Mouse (Mus musculus) cerebellum, adult 11-12 months (tissue): ENCODE results near the gene Meiob.

ENCODE experiments used
- DNase-seq: peaks from one replicate; pipeline ENCODE4 v3.0.0; 2022

Meiob gene

DNA sequence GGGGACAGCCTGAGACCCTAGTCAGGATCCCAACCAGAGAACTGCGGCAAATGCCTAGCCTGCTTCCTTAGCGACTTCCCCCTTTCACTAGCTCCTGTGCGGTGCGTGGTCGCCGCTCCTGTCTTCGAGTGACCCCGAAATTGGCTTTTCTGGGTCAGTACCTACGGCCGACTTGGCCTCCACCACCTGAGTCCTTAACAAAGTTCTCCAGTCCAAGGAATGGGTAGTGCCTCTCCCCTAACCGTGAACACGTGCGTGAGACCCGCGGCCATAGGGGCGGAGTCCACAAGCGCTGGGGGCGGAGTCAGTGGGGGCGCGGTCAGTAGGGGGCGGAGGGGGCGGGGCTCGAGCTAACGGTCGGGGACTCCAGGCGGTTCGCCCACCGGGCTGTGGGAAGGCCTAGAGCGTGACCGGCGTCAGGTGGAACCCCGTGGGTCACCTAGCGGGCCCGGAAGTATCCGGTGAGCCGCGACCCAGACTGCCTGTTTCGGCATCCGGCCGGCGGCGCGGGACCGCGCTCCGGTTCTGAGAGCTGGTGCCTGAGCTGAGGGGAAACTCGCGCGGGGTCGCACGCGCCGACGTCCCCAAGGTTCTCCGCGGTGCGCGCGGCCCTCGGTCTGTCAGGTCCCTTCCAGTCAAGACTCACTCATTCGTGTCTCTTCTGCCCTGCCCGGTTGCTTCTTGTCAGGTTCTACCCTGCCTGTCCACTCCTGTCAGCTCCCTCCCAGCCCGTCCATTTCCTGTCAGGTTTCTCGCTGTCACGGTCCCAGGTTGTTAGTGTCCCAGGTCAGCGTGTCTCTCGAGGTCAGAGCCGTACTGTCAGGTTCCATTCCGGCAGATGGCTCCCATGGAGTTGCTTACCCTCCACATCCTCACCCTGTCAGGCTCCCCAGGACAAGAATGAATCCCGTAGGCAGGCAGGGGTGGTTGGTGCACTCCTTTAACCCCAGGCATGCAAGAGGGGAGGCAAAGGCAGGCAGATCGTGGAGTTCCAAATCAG lies at the start of gene Meiob:
Gene Meiob, plus strand, starts transcription at position 338 of the 1,000 bp plus-strand sequence.
- peak; percentile 6 for DNase-seq

DNA sequence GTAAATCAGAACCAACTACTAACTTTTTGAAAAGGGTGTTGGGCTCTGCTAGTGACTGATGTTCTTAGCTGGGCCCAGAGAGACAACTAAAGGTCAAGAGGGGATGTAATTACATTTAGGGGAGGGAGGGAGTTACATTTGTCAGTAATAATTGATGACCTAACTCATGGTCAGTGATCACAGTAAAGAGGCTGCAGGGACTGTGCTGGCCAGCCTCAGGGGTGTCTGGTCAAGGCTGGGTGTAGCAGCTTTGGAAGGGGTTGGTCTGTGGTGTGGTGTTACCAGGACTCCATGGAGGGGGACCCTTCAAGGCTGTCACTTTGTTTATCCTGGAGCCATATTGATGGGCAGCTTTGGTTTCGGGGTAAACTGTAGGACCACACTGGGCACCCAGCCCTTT lies 46.7 kb upstream of the Meiob start:
- no peak for DNase-seq

DNA sequence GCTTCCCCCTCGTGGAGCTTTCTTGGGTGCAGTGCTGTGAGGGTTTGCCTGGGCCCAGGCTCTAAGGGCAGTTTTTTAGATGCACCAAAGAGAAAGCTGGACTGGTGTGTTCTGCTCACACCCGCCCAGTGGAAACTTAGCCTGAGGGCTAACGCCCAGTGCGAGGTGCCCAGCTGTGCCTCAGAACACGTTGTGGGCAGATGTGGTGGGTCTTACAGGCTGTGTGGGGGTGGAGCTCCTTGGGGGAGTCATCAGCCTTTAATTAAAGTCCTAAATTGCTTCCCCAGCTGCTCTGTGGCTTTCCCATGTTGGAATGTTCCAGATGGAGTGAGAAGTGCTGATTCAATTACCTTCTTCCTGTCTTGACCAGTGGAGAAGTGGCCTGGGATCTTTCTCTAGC lies 43.0 kb upstream of the Meiob start:
- DNase-seq = no peak

DNA sequence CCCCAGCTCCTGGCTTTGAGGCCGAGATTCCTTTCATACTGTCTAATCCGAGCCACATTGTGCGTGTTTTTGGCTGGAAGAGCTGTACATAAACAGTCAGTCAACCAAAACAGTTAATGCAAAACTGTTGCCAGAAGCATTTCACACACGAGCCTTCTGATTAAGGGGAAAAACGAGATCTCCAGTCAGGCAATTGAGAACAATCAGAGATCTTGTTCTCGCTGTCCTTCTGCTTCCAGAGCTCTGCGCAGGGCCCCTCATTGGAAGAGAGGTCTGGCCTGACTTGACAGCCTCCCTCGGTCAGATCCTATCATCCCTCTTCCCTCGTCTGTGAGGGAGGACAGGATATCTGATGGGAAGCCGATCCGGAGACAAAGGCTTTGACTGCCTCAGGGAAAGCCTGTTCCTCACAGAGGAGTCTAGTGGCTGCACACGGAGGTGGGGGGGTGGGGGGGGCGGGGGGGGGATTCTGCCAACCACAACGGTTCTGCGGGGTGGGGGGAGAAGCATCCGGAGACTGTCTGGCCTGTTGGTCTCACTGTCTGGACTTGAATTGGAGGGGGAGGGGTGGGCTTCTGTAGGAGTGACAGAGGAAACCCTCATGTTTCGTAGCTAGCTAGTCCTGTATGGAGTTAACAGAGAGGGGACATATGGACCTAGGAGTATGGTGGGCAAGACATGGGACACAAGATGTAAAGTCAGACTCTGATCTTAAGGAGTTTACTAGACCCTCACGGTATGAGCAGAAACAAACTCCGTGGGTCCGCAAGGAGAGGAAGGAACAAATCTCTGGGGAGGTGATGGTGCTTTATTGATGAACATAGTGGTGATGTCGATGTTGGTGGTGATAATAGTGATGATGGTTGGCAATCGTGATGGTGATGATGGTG lies 38.8 kb upstream of the Meiob start:
- DNase-seq = no peak

DNA sequence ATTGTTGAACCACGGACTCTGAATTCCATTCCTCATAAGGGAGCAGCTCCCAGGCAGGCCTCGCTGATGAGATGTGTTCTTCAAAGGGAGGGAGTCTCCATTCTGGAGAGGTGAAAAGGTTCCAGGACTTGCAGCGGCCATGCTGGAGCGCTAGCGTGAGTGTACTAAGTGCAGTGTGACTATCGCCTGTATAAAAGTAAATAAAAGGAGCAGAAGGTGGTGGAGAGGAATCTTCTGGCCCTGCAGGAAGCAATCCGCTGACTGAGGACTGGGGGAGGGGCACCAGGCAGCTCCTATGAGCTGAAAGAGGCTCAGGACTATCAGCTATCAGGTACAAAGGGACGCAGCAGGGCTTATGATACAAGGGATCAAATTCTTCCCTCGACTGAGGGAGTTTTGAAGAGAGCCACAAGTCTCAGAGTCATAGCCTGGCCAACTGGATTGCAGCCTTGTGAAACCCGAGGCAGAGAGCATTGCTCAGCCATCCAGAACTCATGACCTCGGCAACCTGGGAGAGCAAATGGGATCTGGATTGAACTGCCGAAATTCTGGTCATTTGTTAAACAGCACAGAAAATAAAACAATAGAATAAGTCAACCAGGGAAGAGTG lies 37.7 kb upstream of the Meiob start:
- DNase-seq = no peak

DNA sequence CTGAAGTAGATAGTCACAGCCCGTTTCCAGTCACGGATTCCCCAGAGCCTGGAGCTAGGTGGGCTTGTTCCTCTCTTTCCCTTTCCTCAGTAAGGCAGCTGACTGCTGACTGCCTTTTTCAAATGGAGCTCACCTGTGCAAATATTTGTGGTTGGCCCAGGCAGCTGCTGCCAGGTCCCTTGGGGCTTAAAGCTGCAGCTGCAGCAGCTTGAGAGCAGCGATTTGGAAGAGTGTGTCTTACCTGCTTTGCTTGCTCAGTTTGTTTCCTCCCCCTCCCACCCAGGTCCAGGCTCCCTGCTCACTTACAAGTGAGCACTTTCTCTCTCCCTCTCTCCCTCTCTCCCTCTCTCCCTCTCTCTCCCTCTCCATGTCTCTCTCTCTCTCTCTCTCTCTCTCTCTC lies 34.9 kb upstream of the Meiob start:
- DNase-seq = no peak

DNA sequence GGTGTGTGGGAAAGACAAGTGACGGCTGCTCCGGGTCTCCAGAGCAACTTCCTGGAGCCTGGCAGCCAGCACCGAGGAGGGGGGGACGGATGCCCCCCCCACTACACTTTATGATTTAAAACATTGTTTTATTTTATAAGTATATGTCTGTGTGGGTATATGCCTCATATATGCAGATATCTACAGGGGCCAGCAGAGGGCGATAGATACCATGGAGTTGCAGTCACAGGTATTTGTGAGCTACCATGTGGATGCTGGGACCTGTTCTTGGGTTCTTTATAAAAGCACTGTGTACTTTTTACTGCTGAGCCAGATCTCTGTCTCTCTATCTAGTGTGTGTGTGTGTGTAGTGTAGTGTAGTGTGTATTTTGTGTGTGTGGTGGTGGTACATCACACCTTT lies 30.8 kb upstream of the Meiob start:
- no peak for DNase-seq

DNA sequence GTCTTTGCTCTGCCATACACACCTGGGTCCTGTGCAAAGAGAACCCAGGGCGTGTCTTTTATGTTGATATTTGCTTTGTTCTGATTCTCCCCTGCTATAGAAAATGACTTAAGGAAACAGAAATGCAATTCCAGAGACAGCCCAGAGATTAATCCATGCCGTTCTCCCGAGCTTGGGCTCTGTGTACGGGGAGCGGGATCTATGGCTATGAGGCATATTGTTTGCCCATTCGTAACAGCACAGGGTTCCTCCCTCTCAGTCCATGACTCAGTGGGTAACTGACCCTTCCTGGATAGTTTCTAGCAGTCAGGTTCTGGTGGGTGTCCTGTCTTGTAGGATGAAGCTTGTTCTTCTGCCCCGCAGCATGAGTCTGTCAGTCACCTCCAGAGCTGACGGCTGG lies 28.9 kb upstream of the Meiob start:
- DNase-seq = no peak

DNA sequence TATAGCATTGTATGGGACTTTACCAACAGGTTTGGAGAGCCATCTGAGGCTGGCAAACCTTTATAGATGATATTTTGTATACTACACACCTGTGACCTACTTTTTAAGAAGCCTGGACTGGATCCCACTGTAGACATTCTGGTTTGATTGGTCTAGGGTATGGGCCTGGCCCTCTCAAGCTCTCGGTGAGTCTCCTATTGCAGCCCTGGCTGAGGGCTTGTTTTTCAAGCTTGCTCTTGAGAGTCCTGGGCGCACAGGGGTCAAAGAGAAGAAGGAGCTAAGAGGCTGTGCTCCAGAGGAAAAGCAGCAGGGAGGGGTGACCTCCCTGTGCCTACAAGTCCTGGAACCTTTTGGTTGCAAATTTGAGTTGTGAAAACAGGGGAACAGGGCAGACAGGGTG lies 27.0 kb upstream of the Meiob start:
- no peak for DNase-seq

DNA sequence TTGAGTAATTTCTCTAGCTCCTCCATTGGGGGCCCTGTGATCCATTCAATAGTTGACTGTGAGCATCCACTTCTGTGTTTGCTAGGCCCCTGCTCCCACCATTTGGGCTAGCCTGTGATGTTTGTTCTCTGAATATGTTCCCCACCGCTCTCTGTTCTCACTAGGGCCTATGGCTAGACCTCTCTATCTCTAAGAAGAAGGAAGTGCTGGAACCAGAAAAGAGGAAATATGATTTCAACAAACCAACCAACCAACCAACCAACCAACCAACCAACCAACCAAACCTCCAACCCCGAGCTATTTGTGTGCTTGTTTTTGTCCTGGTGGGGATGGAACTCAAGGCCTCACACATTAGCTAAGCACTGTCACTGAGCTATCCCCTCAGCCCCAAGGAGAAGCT lies 23.3 kb upstream of the Meiob start:
- DNase-seq = no peak

DNA sequence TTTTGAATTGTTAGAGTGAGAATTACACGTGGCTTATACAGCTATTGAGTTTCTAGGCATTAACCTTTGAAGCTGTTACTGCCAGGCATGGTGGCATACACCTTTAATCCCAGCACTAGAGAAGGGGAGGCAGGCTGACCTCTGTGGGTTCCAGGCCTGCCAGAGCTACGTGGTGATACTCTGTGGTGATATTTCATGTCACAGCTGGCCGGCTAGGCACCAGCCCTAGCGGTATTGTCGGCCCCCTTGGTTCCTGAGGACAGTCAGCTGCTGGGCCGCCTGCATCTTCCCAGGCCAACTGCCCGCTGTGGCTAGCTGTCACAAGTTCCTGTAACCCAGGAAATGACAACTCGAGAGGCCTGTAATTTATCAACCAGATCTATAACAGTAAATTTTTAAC lies 11.9 kb upstream of the Meiob start:
- no peak for DNase-seq

DNA sequence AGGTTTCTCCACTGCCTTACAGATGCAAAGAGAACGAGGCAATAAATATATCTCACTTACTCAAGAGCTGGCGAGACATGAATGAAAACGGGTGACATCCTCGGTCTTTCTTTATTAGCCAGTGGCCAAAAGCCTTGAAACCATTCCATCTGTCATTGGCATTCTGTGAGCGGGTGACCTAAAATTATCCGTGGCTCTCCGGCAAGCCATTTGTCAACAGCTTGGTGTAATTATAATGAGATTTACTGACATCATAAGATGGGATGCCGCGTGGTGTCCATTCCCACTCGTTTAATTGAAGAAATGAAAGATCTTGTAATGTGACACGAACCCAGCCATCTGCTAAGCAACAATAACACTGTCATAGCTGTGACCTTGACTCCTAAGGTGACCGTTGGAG lies 9.3 kb upstream of the Meiob start:
- DNase-seq = peak; percentile 6

DNA sequence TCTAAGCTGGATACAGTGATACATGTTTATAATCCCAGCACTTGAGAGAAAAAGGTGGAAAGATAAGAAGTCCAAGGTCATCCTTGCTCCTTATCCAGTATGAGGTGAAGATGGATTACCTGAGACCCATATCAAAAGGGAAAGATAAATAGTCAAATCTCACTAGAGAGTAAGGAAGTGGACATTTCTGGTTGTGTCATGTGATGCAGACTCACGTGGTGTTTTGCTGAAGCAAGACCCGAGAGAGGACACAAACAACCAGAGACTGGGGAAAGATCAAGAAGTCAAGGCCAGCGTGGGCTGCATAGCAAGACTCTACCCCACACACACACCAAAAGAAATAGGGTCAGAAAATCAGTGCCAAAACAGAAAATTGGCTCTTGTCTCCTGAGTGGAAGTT lies 7.1 kb upstream of the Meiob start:
- no peak for DNase-seq

DNA sequence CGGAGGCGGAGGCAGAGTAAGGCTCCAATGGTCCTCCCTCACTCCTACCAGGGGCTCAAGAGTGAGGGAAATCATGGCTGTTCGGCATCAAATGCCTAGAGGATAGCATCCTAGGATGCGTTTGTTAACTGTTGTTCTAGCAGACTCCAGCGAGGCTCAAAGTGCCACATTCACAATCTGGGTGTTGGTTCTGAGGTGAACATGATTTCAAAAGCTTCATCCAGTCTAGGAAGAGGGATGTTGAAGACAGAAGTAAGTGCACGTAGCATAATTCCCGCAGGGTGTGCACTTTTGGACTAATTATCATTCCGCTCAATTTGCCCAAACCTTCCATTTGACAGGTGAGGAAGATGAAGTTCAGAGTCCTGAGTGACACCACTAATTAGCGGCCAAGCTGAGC lies 5.9 kb upstream of the Meiob start:
- DNase-seq = no peak

DNA sequence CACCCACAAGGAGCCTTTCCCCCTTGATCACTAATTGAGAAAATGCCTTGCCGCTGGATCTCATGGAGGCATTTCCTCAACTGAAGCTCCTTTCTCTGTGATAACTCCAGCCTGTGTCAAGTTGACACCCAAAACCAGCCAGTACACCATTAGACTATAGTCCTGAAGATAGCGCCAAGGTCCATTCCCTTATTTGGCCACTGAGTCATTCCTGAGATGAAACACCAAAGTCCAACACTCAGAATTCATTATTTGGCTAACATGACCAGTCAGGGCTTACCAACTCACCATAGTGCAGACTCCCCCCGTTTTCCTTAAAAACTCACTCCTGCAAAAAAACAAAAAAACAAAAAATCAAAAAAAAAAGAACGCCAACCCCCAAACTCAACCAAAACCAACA lies 4.6 kb upstream of the Meiob start:
- DNase-seq = no peak

DNA sequence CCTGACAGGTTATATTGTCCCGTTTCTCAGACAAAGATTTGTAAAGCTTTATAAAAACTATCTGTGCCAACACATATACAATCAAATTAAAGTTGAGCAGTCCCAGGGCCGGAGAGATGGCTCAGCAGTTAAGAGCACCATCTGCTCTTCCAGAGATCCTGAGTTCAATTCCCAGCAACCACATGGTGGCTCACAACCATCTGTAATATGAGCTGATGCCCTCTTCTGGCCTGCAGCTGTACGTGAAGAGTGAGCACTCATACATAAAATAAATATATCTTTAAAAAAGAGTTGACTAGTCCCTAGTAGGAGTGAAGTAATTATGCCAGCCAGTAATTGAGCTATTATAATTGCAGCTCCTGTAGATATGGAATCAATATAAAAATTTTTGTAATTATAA lies 3.6 kb upstream of the Meiob start:
- DNase-seq = no peak

DNA sequence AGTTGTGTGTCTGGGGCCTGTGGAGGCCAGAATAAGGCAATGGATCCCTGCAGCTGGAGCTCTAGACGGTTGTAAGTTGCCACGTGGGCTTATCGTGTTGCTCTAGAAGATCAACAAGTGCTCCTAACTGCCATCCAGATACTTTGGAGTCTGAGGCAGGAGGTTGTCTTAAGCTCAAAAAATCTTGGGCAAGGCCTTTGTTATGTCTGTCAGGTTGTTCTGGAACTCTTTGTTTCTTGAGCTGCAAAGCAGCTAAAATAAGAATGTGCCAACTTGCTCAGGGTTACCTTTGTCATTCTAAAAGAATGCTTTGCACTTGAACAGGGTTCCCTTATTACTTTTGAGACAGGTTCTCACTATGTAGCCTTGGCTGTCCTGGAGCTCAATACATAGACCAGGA lies 7.1 kb downstream of the Meiob start:
- no peak for DNase-seq

DNA sequence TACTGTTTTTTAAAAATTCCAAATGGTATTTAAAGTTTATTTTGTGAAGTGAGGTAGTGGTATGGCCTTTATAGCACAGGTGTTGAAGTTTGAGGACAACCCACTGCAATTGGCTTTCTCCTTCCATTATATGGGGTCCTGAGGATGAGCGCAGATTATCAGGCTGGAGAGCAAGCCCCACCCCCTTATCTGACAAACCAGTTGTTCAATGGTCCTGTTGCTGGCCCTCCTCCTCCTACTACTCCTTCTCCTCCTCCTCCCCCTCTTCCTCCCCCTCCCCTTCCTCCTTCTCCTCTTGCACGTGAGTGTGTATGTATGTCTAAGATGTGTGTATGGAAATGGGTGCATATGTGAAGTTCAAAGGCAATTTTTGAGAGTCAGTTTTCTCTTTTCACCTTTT lies 8.1 kb downstream of the Meiob start:
- DNase-seq = no peak

DNA sequence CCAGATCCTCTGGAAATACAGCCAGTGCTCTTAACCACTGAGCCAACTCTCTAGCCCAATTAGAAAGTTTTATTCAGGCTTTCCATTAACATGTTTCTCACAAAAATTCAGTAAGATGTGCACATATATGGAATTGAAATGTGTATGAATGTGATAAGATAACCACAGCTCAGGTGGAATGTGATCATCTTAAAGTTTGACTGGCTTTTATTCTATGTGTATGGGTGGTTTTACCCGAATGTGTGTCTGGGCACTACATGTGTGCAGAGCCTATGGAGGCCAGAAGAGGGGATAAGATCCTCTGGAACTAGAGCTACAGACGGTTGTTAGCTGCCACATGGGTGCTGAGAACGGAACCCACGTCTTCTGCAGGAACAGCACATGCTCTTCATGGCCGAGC lies 11.2 kb downstream of the Meiob start:
- no peak for DNase-seq

DNA sequence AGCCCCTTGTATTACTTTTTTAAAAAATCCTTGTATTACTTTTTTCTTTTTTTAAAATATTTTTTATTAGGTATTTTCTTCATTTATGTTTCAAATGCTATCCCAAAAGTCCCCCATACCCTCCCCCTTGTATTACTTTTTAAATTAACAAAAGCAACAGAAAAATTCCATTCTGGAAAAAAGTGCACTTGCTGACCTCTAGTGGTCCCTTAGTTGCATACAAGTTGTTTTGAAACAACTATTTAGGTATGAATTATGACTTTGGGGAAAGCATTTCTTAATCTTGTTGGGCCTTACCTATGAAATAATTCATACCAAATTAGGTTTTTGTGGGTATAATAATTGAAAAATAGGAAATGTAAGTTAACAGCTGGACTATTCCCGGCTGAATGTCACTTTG lies 13.4 kb downstream of the Meiob start:
- DNase-seq = no peak

DNA sequence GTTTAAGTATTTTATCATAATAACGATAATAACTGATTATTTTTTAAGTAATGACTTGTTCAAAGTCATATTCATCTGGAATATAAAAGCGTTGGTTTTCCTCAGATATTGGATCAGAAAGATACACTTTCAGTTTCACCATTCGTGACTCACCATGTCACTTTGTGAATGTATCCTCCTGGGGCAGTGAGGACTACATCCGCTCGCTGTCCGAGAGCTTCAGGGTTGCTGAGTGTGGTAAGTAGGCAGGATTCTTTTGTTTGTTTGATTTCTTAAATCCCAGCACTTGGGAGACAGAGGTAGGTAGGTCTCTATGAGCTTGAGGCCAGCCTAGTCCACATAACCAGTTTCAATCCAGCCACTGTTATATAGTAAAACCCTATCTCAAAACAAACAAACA lies 14.1 kb downstream of the Meiob start:
- DNase-seq = no peak

DNA sequence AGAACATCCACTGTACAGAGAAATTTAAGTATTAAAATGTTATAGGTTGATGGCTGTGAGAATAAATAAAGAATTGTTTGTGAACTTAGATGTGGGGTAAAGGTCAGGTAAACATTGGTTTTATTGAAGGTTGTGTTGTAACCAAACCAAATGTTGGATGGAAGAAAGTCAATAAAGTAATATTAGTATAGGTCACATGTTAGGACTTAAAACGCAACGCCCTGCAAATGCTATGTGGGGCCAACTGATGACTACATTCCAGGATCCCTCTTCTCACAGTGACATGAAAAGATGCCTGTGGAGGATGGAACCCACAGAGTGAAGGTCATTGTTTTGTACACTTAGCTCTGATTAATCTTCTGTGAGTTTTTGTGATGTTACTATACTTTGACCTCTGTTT lies 15.4 kb downstream of the Meiob start:
- DNase-seq = no peak
